Mouse (Mus musculus) forelimb bud, embryonic 11.5 days (tissue): Measurements from ENCODE around the gene Ugt1a6b.
"Not testable (repeated sequence)": the region's sequence is repeated elsewhere in the genome, so short reads cannot be mapped to it uniquely, and the experiment has no call there.

ENCODE experiments used
- DNase-seq: peaks from one replicate; pipeline ENCODE4 v3.0.0-alpha.2; 2012; ENCODE audit warnings: low read depth, low spot score

Ugt1a6b gene

DNA sequence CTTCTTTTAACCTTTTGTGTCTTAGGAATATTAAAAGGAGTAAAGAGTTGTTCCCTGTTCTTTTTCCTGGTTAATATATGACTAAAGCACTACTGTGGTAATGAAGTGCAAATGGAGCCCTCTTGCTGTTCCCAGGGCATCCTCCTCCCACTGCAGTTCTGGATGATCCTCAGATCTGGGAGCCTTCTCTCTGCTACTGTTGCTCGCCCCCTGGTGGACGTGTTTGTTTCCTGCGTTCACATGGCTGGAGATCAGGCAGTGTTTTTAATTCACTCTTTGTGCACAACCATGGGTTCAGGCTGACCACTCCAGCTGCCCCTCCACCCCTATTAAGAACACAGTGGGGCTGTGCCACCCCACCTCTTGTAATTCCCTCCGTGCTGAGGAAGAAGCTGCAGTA is 17.5 kb downstream of the Ugt1a6b start:
- DNase-seq, result not testable (repeated sequence)

DNA sequence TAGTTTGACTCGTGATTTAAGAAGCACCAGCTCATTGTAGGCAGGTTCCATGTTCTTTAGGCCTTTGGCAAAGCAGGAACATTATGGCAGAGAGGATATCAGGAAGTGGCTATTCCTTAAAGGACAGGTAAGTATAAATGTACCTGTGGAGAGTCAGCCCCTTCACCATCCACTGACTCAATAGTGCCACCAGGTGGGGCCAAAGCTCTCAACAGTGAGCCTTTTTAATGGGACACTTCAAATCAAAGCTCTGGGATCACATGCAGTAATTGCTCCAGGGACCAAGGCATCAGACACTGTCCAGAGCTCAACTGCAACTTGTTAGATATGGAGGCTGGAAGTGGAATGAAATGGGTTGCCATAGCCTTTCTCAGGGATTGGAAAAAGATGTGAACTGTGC is 18.5 kb downstream of the Ugt1a6b start:
- DNase-seq, result not testable (repeated sequence)

DNA sequence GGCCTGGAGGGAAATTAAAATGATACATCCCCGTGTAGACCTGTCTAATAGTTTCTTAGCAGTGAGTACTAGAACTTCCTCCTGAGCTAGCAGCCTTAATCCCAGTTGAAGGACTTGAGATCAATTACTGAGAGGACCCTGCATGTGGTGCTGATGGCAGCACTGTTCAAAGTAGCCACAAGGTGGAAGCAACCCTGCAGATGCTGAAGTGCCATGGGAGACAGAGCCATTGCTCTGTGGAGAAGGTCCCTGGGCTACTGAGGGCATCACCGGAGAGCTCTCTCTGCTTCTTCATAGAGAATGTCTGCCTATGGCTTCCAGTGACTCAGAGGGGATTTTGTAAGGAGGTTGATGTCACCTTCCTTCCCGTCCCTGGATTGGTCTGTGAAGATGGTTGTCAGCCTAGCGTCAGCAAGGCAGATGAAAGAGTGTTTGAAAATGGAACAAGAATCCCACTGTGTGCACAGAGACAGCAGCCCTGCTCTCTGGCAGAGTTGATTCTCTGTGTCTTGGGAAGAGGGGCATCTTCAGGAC is 22.8 kb downstream of the Ugt1a6b start:
- DNase-seq, result not testable (repeated sequence)

DNA sequence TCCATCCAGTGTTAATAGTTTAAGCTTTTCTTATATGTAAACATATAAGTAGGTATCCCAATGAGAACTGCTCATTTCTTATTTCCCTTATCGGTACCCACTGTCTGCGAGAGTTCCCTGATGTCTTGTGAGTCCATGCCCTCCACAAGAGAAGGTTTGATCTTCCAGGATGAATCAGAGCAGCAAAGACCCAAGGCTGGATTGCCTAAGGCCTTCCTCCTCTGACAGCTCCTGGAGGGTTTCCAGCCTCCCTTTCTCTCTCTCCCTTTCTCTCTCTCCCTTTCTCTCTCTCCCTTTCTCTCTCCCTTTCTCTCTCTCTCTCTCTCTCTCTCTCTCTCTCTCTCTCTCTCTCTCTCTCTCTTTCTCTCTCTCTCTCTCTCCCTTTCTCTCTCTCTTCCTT is 26.0 kb downstream of the Ugt1a6b start:
- DNase-seq, result not testable (repeated sequence)

DNA sequence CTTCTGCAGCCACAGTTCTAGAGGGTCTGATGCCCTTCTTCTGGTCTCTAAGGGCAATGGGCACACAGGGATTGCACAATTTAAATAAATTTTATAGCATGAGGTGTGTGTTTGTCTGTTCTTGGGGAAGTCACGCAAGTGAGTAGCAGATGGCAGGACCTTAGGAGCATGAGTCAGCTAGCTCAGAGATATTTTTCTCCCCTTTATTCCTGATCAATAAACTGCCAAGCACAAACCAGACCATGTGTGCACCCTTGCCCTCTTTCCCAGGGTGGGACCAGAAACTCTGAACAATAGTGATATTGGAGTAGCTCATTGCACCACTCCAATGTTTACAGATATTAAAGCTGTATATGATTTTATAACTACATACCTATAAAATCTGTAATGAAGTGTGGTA is 27.2 kb downstream of the Ugt1a6b start:
- not testable (repeated sequence) for DNase-seq

DNA sequence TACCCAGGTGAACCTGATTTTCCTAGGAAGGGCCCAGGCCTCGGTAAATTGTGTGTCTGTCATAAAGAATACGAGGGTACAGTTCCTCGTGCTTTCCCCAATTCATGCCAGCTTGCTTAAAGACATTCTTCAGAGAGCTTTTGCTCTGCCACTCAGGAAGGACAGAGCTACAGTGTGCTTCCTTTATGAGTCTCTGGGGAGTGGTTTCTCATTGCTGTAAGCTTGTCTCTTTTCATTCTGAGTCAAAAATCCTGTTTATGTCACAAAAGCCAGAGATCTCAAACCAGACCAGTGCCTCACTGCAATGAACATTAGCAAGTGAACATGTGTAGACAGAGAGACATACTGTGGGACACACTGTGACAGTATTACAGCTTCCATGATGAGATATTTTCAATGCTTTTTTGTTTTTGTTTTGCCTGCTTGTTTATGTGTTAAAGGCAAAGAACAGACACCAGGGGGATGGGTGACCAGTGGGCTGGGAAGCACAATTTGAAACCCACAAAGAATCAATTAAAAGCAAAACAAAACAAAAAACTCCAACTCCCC is 30.9 kb downstream of the Ugt1a6b start:
- DNase-seq, result no peak

DNA sequence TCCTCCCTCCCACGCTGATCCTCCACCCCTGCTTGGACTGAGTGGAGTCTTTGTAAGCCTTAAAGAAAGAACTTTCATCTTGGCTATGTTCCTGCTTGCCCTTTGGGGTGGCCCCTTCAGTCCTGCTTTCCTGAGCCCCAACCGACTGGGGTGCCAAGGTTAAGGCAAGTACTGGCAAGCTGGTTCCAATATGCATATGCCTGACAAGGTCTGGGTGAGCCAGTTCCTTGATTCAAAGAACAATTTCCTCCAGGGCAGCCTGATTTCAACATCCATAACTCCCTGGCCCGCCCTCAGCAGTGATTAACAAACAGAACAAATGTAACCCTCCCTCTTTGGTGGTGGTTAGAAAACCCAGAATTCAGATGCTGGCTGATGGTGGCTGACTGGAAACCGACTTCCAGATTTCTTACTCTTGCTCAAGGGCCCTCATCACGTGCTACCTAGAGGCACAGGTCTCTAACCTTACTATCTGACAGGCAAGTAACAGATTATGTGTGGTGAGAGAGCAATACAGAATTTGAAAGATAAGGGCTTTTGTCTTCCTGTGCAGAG is 31.5 kb downstream of the Ugt1a6b start, which contains the start of gene Ugt1a6a:
Gene Ugt1a6a, plus strand, starts transcription at position 353 of the 555 bp plus-strand sequence.
- DNase-seq, result not testable (repeated sequence)

DNA sequence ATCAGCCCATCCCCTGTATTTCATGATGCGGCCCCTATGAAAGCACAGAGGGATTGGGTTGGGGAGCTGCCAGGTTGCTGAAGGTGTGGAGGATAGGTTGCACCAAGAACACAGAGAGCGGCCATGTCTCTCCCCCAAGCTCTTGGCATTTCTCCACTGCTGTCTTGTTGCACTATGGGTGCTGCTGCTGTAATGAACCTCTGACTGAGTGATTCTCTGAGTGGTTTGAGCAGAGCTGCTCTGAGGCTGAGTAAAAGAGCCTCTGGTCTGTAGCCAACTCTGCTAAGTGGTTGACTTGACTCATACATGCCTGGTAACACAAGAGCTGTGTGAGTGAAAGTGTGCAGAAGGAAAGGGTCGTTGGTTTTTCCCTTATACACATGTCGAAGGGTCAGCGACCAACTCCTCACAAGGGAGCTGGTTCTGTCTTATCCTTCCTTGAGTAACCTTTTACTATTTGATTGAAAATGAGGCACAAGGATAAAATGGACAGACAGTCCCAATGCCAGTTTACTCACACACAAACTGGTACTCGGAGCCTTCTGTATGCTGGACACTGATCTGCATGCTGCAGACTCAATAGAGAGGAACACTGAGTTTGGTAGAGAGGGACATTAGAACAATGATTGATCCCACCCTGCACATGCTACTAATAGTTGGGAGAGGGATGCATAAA is 32.3 kb downstream of the Ugt1a6b start:
- not testable (repeated sequence) for DNase-seq

DNA sequence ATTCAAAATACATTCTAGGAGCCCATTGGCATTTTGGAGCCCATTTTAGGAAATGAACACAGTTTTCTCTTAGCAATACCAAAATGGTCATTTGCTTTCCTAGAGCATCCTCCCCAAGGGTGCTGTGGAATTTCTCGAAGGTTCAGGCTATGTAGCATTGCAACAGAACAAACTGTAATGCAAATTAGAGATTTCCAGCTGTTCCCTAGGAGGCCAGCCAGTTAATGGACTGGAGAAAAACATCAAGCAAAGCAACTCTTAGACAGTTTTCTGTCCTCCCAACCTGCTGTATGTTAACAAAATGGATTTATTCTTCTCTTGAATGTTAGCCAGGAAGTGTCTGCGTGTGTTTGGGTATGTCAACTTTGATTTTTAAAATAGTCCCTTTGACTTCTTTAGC is 33.6 kb downstream of the Ugt1a6b start:
- DNase-seq, result no peak

DNA sequence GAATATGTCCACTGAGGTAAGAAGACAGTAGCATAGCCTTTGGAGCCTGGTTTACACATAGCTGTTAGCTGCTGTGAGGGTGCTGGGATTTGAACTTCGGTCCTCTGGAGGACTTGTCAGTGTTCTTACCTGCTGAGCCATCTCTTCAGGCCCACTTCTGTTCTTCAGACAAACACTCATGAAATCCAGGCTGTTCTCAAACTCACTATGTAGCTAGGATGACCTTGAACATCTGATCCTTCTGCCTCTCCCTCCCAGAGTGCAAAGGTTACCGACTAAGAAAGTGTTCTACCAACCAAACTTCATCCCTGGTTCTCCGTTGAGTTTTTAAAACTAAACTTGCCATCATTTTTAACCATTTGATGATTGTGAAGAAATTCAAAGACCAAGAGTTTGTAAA is 34.2 kb downstream of the Ugt1a6b start:
- DNase-seq, result no peak

DNA sequence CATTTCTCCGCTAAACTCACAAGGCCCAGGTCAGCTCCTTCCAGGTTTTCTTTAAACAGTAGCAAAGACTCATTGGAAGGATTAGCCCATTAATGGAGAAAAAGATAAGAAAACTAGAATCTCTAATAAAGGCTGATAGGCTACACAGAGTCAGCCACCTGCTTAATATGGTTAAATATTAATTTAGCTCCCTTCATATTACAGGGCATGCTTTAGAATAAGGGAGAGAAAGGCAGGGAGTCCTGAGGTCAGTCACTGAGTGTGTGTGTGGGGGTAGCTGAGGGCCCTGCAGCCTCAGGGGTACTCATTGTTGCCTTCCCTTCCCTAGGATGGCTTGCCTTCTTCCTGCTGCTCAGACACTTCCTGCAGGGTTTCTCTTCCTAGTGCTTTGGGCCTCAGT is 35.1 kb downstream of the Ugt1a6b start:
- no peak for DNase-seq

DNA sequence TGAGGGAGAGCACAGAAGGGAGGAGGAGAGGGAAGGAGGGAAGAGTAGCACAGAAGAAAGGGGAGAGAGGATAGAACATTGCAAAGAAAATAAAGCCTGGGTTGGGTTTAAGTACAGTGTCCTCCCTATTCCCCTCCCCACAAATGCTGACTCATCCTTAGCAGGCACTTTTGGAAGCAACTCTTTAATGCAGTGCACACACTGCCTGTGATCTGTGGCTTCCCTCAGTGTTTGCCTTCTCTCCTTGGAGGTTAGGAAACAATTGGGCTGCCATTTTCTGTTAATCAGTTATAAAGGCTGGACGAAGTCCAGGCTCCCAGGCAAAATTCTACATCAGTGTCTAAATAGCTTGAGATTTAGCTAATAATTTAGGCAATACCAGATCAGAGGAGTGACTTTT is 37.4 kb downstream of the Ugt1a6b start:
- not testable (repeated sequence) for DNase-seq

DNA sequence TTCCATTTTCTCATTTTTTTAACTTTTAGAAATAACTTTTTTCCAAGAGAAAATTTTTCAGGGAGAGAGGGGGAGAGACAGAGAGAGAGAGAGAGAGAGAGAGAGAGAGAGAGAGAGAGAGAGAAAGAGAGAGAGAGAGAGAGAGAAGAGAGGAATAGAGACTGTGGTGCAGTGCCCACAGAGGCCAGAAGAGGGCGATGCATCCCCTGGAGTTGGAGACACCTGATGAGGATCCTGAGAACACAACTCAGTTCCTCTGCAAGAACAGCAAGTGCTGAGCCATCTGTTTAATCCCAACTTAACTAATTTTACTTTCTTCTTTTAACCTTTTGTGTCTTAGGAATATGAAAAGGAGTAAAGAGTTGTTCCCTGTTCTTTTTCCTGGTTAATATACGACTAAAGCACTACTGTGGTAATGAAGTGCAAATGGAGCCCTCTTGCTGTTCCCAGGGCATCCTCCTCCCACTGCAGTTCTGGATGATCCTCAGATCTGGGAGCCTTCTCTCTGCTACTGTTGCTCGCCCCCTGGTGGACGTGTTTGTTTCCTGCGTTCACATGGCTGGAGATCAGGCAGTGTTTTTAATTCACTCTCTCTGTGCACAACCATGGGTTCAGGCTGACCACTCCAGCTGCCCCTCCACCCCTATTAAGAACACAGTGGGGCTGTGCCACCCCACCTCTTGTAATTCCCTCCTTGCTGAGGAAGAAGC is 41.1 kb downstream of the Ugt1a6b start:
- DNase-seq, result not testable (repeated sequence)

DNA sequence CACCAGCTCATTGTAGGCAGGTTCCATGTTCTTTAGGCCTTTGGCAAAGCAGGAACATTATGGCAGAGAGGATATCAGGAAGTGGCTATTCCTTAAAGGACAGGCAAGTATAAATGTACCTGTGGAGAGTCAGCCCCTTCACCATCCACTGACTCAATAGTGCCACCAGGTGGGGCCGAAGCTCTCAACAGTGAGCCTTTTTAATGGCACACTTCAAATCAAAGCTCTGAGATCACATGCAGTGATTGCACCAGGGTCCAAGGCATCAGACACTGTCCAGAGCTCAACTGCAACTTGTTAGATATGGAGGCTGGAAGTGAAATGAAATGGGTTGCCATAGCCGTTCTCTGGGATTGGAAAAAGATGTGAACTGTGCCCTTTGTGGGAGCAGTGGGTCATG is 42.2 kb downstream of the Ugt1a6b start:
- DNase-seq, result peak; percentile 23

DNA sequence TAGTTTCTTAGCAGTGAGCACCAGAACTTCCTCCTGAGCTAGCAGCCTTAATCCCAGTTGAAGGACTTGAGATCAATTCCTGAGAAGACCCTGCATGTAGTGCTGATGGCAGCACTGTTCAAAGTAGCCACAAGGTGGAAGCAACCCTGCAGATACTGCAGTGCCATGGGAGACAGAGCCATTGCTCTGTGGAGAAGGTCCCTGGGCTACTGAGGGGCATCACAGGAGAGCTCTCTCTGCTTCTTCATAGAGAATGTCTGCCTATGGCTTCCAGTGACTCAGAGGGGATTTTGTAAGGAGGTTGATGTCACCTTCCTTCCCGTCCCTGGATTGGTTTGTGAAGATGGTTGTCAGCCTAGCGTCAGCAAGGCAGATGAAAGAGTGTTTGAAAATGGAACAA is 47.1 kb downstream of the Ugt1a6b start:
- DNase-seq, result not testable (repeated sequence)

DNA sequence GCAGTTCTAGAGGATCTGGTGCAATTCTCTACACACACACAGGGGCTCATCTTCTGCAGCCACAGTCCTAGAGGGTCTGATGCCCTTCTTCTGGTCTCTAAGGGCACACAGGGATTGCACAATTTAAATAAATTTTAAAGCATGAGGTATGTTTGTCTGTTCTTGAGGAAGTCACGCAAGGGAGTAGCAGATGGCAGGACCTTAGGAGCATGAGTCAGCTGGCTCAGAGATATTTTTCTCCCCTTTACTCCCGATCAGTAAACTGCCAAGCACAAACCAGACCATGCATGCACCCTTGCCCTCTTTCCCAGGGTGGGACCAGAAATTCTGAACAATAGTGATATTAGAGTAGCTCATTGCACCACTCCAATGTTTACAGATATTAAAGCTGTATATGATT is 55.4 kb downstream of the Ugt1a6b start:
- DNase-seq, result no peak

DNA sequence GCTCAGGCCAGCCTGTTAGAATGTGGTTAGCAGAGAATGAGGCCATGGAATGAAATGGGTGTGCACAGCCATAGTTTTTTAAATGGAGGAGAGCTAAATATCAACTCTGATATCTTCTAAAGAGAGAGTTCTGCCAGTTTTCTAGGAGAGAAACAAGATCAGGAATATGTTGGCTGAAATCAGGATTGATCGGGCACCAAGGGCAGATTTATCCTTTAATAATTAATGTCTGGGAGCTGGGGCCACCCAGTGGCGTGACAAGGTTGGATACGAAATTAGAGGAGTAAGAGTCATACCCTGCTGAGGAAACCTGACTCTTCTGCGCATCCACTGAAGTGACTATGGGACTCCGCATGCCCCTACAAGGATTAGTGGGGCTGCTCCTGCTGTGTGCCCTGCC is 62.7 kb downstream of the Ugt1a6b start, which contains the start of gene Ugt1a5:
Gene Ugt1a5, plus strand, starts transcription at position 302 of the 400 bp plus-strand sequence.
- no peak for DNase-seq

DNA sequence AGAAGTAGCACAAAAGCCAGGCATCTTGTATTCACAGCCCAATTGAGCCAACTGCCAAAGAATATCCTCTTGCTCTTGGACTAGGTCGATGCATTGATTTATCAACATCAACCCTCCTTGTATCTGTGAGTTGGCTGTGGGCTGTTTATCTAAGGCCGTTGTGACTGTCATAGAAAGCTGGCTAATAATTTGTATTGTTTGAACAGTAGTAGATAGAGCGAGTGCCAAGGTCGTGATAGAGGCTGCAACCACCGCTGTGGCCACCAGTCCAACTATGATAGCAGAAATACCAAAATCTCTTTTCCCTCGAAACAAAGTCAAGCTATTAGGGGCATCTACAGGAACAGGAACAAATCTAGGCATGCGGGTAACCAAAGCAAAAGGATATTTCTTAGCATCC is 69.1 kb downstream of the Ugt1a6b start:
- DNase-seq, result not testable (repeated sequence)

DNA sequence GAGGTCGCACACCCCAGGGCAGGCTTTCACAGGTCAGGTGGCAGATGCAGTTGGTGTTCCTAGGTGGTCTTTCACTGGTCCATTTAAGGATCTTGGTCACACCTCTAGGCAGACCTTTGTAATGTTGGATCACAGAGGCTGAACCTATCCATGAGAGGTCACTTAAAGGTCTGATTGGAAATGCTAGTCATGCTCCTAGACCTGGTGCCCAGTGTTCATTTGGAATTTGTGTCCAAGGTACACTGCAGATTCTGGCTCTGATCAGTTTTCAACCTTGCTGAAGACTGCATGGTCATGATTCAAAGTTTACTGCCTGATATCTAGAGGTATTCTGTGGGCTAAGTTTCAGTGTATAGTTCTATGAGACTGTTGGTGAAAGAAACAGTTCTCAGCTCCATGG is 76.6 kb downstream of the Ugt1a6b start:
- no peak for DNase-seq

DNA sequence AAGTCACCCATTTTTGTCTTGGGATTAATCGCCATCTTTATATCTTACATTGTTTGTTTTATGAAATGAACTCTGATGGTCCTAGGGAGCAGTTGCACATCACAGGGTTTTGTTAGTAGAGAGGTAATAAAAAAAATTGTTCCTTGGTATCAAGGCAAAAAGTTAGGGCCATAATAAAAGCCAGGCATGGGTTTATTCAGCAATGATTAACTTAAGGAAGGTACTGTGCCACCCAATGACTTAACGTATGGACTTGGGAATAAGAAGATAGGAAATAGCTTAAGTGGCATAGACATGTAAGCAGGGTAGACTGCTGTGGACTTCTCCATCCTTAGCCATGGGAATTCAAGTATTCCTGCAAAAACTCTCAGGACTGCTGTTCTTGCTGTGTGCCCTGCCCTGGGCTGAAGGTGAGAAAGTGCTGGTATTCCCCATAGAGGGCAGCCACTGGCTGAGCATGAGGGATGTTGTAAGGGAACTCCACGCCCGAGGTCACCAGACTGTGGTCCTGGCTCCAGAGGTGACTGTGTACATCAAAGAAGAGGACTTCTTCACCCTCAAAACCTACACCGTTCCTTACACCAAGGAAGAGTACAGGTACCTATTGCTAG is 83.4 kb downstream of the Ugt1a6b start:
- no peak for DNase-seq

DNA sequence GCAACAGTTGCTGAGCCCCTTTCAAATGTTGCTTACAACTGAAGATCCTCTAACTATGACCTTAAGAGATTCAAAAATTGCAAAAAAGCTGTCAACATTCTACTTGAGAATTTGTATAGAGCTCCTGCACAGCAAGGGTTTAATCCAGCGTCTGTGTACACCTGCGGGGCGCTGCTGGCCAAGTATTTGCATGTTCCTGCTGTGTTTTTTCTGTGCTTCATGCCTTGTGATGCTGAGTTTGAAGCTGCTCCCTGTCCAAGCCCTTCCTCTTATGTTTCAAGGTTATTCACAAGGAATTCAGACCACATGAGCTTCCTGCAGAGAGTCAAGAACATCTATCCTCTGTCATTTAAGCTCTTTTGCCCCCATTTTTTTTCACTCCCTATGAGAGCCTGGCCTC is 89.1 kb downstream of the Ugt1a6b start:
- no peak for DNase-seq

DNA sequence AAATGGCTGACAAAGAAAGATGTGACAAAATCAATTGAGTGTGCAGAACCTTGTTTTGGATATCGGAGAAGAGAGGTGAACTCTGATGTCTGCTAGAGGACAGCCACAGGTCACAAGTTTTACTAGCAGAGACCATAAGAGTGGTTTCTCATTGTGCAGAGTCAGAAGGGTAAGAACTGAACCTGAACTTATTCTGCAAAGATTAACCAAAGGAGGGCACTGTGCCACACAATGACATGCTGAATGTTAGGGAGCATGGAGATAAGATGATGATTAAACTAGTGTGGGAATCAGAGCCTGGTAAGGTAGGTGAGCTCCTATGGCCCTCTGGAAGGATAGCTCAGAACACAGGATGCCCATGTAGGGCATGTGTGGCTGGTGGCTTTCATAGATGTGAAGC is 92.6 kb downstream of the Ugt1a6b start:
- no peak for DNase-seq
